In the genomic region with DNA sequence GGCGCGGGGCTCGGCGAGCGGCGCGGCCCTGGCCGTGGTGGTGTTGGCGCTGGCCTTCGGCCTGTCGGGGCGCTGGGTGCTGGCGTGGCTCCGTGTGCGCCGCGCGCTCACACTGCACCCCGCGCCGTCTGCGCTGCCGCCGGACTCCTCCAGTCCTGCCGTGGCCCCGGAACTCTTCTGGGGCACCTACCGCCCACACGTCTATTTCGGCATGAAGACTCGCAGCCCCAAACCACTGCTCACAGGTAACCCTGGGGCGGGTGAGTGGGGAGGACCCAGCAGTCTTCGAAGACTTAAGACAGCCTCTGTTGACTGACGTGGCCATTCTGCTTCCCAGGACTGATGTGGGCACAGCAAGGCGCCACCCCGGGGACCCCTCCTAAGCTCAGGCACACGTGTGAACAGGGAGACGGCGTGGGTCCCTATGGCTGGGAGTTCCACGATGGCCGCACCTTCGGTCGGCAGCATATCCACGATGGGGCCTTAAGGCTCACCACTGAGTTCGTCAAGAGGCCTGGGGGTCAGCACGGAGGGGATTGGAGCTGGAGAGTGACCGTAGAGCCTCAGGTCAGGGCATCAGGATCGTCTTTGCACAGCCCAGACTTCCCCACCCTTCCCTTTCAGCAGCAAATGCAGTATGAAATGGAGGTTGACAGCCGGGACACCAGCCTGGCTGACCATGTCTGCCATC, we compare ENCODE assay signal across 8 mouse cellular contexts. TPM values are rescaled to one million over a fixed set of nuclear protein-coding genes. Genes with fewer than 3 reads are reported as not detected.
DNase-seq lines count a peak whose midpoint lies in the region; ATAC-seq and TF ChIP-seq lines count a peak whose summit lies in the region.

No protein-coding gene starts in this region.

- DNase-seq in cerebellum, adult 9-11 months: peak; percentile 67
- DNase-seq in cerebellum, postnatal 4 days (ENCODE audit: low spot score in 2 of 2): no peak
- DNase-seq in thymus, adult 2 months: peak; percentile 42
- no peak for DNase-seq in thymus, postnatal 25 days
- DNase-seq in midbrain, postnatal 0 days (ENCODE audit: low spot score): peak; percentile 23
- no peak for DNase-seq in left cerebral cortex, postnatal 14 days (ENCODE audit: low spot score in 2 of 2)
- no peak for DNase-seq in MN1 (ENCODE audit: low spot score)

- no peaks in the 10 kb centered on the region for H3K9me3 ChIP-seq in midbrain, postnatal 0 days (ENCODE audit: low read length)

- peak overlapping the region; percentile 94 for H3K4me2 ChIP-seq in midbrain, postnatal 0 days (ENCODE audit: low read depth, low read length, poor library complexity, severe bottlenecking)

- intact Hi-C loops in left cerebral cortex, postnatal 14 days (cut with DNase I): loop anchor here (5.0 kb wide), 1 partner anchor 41 kb away; a partner anchor contains a TSS

- H3K27me3 ChIP-seq in thymus, adult 2 months (ENCODE audit: control insufficient read depth, insufficient read depth, low read length): no peaks in the 10 kb centered on the region
- H3K27me3 ChIP-seq in midbrain, postnatal 0 days (ENCODE audit: insufficient read depth, low read length): no peaks in the 10 kb centered on the region

- 2% methylated on average over 45 of the region's 48 CpGs for WGBS in thymus, adult 2 months
- 2% methylated on average over 34 of the region's 48 CpGs for WGBS in midbrain, postnatal 0 days

- peaks cover 27% of the 10 kb centered on the region for H3K4me1 ChIP-seq in thymus, adult 2 months (replicated peaks; ENCODE audit: control insufficient read depth, insufficient read depth, low read length)
- H3K4me1 ChIP-seq in midbrain, postnatal 0 days (ENCODE audit: insufficient read depth, low read length): peaks cover 9% of the 10 kb centered on the region; the same call in 1 of the 2 replicates

- TF ChIP-seq POLR2A in thymus, adult 2 months (IDR thresholded peaks at IDR 0.05; ENCODE audit: control insufficient read depth, extremely low read depth, insufficient read depth, low read length, poor library complexity): no peak

- H3K9ac ChIP-seq in midbrain, postnatal 0 days (replicated peaks; ENCODE audit: low read length, poor library complexity, severe bottlenecking): peak overlapping the region; percentile 66

- no peak for TF ChIP-seq CTCF in thymus, adult 2 months (IDR thresholded peaks at IDR 0.05; ENCODE audit: borderline replicate concordance, control insufficient read depth, extremely low read depth, insufficient read depth, low read length, poor library complexity)
- no peak for TF ChIP-seq CTCF in midbrain, postnatal 0 days (IDR thresholded peaks at IDR 0.05)

- peak; percentile 67 for ATAC-seq in inflammation-experienced regulatory T-cells, adult 6 months
- ATAC-seq in midbrain, postnatal 0 days (ENCODE audit: low FRiP score): peak; percentile 64

- H3K4me3 ChIP-seq in thymus, adult 2 months (ENCODE audit: control insufficient read depth, insufficient read depth, low read length): peak overlapping the region; percentile 84
- H3K4me3 ChIP-seq in midbrain, postnatal 0 days (ENCODE audit: low read depth, low read length): peak overlapping the region; percentile 72

- H3K27ac ChIP-seq in thymus, adult 2 months (ENCODE audit: control insufficient read depth, insufficient read depth, low read length): no peak overlapping the region
- H3K27ac ChIP-seq in midbrain, postnatal 0 days (ENCODE audit: low read depth, low read length): peak overlapping the region; percentile 82

- no peaks in the 10 kb centered on the region for H3K36me3 ChIP-seq in thymus, adult 2 months (ENCODE audit: control insufficient read depth, insufficient read depth, low read length)
- peaks cover 19% of the 10 kb centered on the region for H3K36me3 ChIP-seq in midbrain, postnatal 0 days (ENCODE audit: insufficient read depth, low read length)

RNA-seq across cellular contexts. Expression of a gene that starts 0.5 kb away (rescaled TPM):
- polyA plus RNA-seq in thymus, adult 2 months (2012; rRNA removed): 142 and 143 TPM in 2 replicates
- 10 to 100 TPM in 2 of 3 experiments, 1 to 10 TPM in 1; 7.7 to 13.3 (median 12.9) TPM for polyA plus RNA-seq in inflammation-experienced regulatory T-cells, adult 6 months (2017; shearing (Covaris generic))
- total RNA-seq in midbrain, postnatal 0 days (2014; rRNA removed): 32.6 and 40.3 TPM in 2 replicates
- polyA plus RNA-seq in midbrain, postnatal 0 days (2015; fragmentation: Nextera tagmentation; extraction: Ambion mirVana): 18.8 and 19.8 TPM in 2 replicates
- 10 to 100 TPM; 24.4 to 27.3 TPM for total RNA-seq in left cerebral cortex, postnatal 14 days (2021)

RNA-seq across cellular contexts. Expression of a gene that starts 5.5 kb away (rescaled TPM):
- 227 and 265 TPM in 2 replicates for polyA plus RNA-seq in thymus, adult 2 months (2012; rRNA removed)
- polyA plus RNA-seq in inflammation-experienced regulatory T-cells, adult 6 months (2017; shearing (Covaris generic)): 10 to 100 TPM; 25.1 to 28.9 (median 28.3) TPM
- 152 and 199 TPM in 2 replicates for total RNA-seq in midbrain, postnatal 0 days (2014; rRNA removed)
- polyA plus RNA-seq in midbrain, postnatal 0 days (2015; fragmentation: Nextera tagmentation; extraction: Ambion mirVana): 85.3 and 91.6 TPM in 2 replicates
- 10 to 100 TPM; 44.2 to 53.8 TPM for total RNA-seq in left cerebral cortex, postnatal 14 days (2021)

RNA-seq across cellular contexts. Expression of a gene that starts 7.0 kb away (rescaled TPM):
- polyA plus RNA-seq in thymus, adult 2 months (2012; rRNA removed): 67.2 and 83.6 TPM in 2 replicates
- 10 to 100 TPM; 60.0 to 78.3 (median 66.2) TPM for polyA plus RNA-seq in inflammation-experienced regulatory T-cells, adult 6 months (2017; shearing (Covaris generic))
- 46.4 and 57.2 TPM in 2 replicates for total RNA-seq in midbrain, postnatal 0 days (2014; rRNA removed)
- 115 and 118 TPM in 2 replicates for polyA plus RNA-seq in midbrain, postnatal 0 days (2015; fragmentation: Nextera tagmentation; extraction: Ambion mirVana)
- 10 to 100 TPM; 61.7 to 64.8 TPM for total RNA-seq in left cerebral cortex, postnatal 14 days (2021)

RNA-seq across cellular contexts. Expression of a gene that starts 9.4 kb away (rescaled TPM):
- 67.2 and 98.6 TPM in 2 replicates for polyA plus RNA-seq in thymus, adult 2 months (2012; rRNA removed)
- polyA plus RNA-seq in inflammation-experienced regulatory T-cells, adult 6 months (2017; shearing (Covaris generic)): 1 to 10 TPM in 2 of 3 experiments, not detected in 1; 1.0 to 2.8 TPM
- 29.4 and 40.9 TPM in 2 replicates for total RNA-seq in midbrain, postnatal 0 days (2014; rRNA removed)
- 14.6 and 16.2 TPM in 2 replicates for polyA plus RNA-seq in midbrain, postnatal 0 days (2015; fragmentation: Nextera tagmentation; extraction: Ambion mirVana)
- total RNA-seq in left cerebral cortex, postnatal 14 days (2021): 10 to 100 TPM; 15.1 to 18.8 TPM

RNA-seq across cellular contexts. Expression of a gene that starts 14.4 kb away (rescaled TPM):
- 10.2 and 11.9 TPM in 2 replicates for polyA plus RNA-seq in thymus, adult 2 months (2012; rRNA removed)
- polyA plus RNA-seq in inflammation-experienced regulatory T-cells, adult 6 months (2017; shearing (Covaris generic)): 1 to 10 TPM in 2 of 3 experiments, under 1 TPM in 1; 0.82 to 1.1 (median 1.1) TPM
- 4.4 and 8.1 TPM in 2 replicates for total RNA-seq in midbrain, postnatal 0 days (2014; rRNA removed)
- 3.5 and 4.4 TPM in 2 replicates for polyA plus RNA-seq in midbrain, postnatal 0 days (2015; fragmentation: Nextera tagmentation; extraction: Ambion mirVana)
- total RNA-seq in left cerebral cortex, postnatal 14 days (2021): 1 to 10 TPM; 4.1 to 5.5 TPM

Comparison
In these comparisons a context has a peak if more than half of its experiments do, and no peak if none do; other contexts are left out.
1. DNase-seq: peak in cerebellum, adult 9-11 months (single experiment), thymus, adult 2 months (single experiment) and midbrain, postnatal 0 days (single experiment); none in cerebellum, postnatal 4 days (0 of 2), thymus, postnatal 25 days (single experiment), left cerebral cortex, postnatal 14 days (0 of 2) and MN1 (single experiment).